Mouse (Mus musculus): Measurements from ENCODE around the gene Abhd16a. TPM values are rescaled to one million over a fixed set of nuclear protein-coding genes. Genes with fewer than 3 reads are reported as not detected.

The Abhd16a gene
- polyA plus RNA-seq, 1 experiment from 2014 or later = 79.7 TPM

DNA sequence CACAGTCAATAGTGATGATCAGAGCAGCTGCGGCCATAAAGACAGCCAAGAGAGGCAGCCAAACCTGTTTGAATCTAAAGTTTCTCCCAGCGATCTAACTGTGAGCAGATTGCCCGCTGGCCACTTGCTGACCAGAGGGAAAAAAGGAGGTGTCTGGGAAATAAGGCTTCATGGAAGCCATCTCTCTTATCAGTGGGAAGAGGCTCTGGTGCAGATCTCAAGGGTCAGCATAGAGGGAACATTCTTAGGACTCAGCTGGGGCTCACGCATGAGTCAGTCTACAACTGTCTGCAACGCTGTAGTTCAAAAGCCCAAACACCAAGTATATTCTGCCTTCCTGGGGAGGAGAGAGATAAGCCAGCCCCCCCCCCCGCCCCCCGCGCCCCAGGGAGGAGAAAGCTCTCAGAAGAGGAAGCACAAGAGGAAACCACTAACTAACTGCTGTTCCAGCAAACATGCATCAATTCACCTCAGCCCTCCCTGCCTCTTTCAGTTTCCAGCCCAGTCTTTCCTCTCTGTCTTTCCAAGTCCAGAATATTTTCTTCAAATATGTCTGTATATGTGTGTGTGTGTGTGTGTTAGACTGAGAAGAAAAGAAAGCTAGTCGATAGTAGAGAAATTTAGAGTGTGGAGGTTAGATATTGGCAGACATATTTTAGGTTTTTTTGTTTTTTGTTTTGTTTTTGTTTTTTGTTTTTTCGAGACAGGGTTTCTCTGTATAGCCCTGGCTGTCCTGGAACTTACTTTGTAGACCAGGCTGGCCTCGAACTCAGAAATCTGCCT, 40.7 kb upstream of the Abhd16a start:
- TF ChIP-seq CTCF (IDR thresholded peaks at IDR 0.05; ENCODE audit: low read depth) = no peak
- DNase-seq (peak; percentile 46), ATAC-seq (ENCODE audit: insufficient read depth) (no peak)
- Histone ChIP-seq H3K4me1 (ENCODE audit: insufficient read depth) (peaks cover 29% of the 10 kb centered on the region), H3K4me2 (peak overlapping the region; percentile 99), H3K36me3 (ENCODE audit: insufficient read depth) (peaks cover 13% of the 10 kb centered on the region), H3K9me3 (ENCODE audit: low read depth, low read length) (no peaks in the 10 kb centered on the region), H3K4me3 (ENCODE audit: low read depth, low read length) (no peak overlapping the region), H3K9ac (peak overlapping the region; percentile 6; the same call in 1 of the 2 replicates), H3K27me3 (ENCODE audit: insufficient read depth, low read length) (no peaks in the 10 kb centered on the region), H3K27ac (ENCODE audit: low read depth) (peak overlapping the region; percentile 99)
- 23% methylated on average over 11 of the region's 11 CpGs for WGBS

DNA sequence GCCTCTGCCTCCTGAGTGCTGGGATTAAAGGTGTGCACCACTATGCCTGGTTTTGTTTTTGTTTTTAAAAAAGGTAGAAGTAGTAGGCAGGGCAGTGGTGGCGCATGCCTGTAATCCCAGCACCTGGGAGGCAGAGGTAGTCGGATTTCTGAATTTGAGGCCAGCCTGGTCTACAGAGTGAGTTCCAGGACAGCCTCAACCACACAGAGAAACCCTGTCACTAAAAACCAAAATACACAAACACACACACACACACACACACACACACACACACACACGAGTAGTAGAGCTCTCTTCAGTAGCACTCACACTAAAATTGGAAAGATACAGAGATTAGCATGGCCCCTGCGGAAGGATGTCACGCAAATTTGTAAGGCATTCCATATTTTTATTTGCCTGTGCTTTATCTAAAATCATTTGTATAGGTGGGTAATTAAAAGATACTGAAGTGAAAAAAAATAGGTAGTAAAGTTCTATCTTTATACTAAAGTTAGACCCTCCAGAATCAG, 40.1 kb upstream of the Abhd16a start:
- DNase-seq = no peak
- 63% methylated on average over 5 of the region's 5 CpGs for whole genome bisulfite sequencing
- H3K4me1 ChIP-seq (ENCODE audit: insufficient read depth) = peaks cover 29% of the 10 kb centered on the region

DNA sequence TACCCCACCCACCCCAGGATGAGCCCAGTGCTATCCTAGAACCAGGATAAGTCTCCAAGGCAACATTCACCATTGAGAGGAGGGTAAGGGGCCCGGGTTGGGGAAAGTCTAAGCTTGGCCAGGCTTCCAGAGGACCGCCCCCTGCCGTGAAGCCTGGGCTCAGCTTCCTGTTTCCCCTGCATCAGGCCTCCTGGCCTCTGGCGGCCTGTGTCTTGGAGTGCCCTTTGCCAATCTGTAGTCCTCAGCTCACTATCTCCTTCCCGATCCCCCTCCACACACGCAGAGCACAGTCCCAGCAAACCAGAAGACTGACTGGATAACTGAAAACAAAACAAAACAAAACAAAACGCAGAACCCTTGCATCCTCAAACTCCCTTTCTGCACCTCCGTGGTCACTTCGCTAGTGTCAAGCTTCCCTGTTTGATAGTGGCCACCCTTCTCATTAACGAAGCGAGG, 39.5 kb upstream of the Abhd16a start, which contains the start of gene Clic1:
Clic1 (plus strand) TSS at position 406 of the 456 bp plus-strand sequence.
- Histone ChIP-seq H3K36me3 (ENCODE audit: insufficient read depth) (peaks cover 26% of the 10 kb centered on the region), H3K4me3 (ENCODE audit: low read depth, low read length) (peak within 1 kb of the TSS; percentile 54), H3K9me3 (ENCODE audit: low read depth, low read length) (no peaks in the 10 kb centered on the region), H3K4me2 (peak within 1 kb of the TSS; percentile 92), H3K27ac (ENCODE audit: low read depth) (peak within 1 kb of the TSS; percentile 99), H3K27me3 (ENCODE audit: insufficient read depth, low read length) (no peaks in the 10 kb centered on the region), H3K9ac (peak within 1 kb of the TSS; percentile 87), H3K4me1 (ENCODE audit: insufficient read depth) (peaks cover 29% of the 10 kb centered on the region)
- WGBS = 1% methylated on average over 11 of the region's 11 CpGs
- peak; percentile 93 for DNase-seq
- peak; percentile 31 for ATAC-seq (ENCODE audit: insufficient read depth)
- TF ChIP-seq CTCF (IDR thresholded peaks at IDR 0.05; ENCODE audit: low read depth) = peak; percentile 52

More for the DNA sequence above, 40.1 kb upstream of the Abhd16a start:
- Histone ChIP-seq H3K4me2 (peak overlapping the region; percentile 92), H3K27me3 (ENCODE audit: insufficient read depth, low read length) (no peaks in the 10 kb centered on the region), H3K36me3 (ENCODE audit: insufficient read depth) (peaks cover 20% of the 10 kb centered on the region), H3K27ac (ENCODE audit: low read depth) (peak overlapping the region; percentile 99), H3K4me3 (ENCODE audit: low read depth, low read length) (peak overlapping the region; percentile 54; the same call in 1 of the 2 replicates), H3K9me3 (ENCODE audit: low read depth, low read length) (no peaks in the 10 kb centered on the region), H3K9ac (no peak overlapping the region)
- no peak for TF ChIP-seq CTCF (IDR thresholded peaks at IDR 0.05; ENCODE audit: low read depth)
- ATAC-seq (ENCODE audit: insufficient read depth) = no peak

DNA sequence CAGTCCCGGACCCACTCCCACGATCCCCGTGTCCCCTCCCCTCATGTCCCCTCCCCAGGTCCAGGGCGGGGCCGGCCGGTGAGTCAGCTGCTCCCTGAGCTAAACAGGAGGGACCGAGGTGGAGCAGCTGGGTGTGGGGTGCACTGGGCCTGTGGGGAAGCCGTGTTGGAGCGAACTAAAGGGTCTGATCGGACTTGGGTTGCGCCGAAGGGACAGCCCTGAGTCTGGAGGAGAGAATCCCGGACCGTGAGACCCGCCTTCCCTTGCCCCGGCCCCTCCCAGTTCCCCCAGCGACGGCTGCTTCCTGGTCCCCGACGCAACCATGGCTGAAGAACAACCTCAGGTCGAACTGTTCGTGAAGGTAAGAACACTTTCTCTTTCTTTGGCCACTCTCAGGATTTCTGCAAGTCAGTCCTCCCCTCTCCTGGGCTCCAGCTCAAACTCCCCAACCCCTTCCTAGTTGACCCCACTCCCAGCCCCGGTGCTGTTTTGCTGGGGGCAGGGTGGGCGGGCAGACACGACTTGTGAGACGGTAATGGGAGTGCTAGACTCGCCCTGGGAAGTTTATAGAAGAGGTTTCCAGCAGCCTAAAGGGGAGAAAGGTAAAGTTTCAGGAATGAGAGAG, 38.8 kb upstream of the Abhd16a start:
- Histone ChIP-seq H3K4me3 (ENCODE audit: low read depth, low read length) (peak overlapping the region; percentile 54), H3K9me3 (ENCODE audit: low read depth, low read length) (no peaks in the 10 kb centered on the region), H3K36me3 (ENCODE audit: insufficient read depth) (peaks cover 32% of the 10 kb centered on the region), H3K9ac (peak overlapping the region; percentile 87), H3K27ac (ENCODE audit: low read depth) (peak overlapping the region; percentile 99), H3K4me2 (peak overlapping the region; percentile 92), H3K27me3 (ENCODE audit: insufficient read depth, low read length) (no peaks in the 10 kb centered on the region), H3K4me1 (ENCODE audit: insufficient read depth) (peaks cover 29% of the 10 kb centered on the region)
- peak; percentile 84 for DNase-seq
- peak; percentile 41 for ATAC-seq (ENCODE audit: insufficient read depth)
- TF ChIP-seq CTCF (IDR thresholded peaks at IDR 0.05; ENCODE audit: low read depth) = no peak
- WGBS = under 1% methylated on average over 27 of the region's 27 CpGs

DNA sequence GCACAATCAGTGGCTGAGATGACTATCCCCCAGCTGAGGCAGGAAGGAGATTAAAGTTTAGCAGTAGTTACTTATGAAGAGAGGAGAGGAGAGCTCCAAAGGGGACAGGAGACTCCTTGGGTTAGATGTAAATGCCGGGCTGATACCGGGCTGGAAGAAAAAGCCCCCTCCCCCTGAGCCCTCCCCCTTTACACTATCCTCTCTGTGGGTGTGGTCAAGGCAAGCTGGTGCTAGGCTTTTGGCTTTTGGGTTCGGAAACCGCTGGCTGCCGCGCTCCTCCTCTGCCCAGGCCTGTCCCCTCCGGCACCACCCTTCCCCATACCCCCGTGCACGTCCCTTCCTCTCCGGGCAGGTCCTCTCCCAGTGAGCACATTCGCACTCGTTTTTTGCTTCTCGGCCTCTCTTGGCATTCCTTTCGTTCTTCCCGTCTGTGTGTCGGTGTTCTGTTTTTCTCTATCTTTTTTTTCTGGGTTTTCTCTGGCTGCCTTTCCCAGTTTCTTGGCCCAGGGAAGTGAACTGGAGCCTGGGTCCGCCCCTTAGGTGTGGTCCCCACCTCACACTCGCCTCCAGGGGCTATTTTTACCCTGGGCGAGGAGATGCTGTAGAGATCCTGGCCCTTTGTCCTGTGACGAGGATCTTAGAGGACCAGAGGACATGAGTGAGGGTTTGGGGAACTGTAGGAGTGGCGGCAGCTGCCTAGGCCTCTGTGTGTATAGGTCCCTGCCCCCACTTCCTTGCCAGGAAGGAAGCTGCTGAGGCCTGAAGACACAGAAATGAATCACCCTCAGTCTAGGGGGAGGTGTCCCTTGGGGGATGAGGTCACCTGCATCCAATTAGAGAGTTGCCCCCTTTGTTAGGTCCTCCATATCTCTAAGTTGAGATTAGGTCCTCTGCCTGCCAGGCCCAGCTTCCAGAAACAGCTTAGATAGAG, 37.6 kb upstream of the Abhd16a start:
- no peaks in the 10 kb centered on the region for H3K27me3 ChIP-seq (ENCODE audit: insufficient read depth, low read length)
- H3K36me3 ChIP-seq (ENCODE audit: insufficient read depth) = peaks cover 44% of the 10 kb centered on the region
- peaks cover 29% of the 10 kb centered on the region for H3K4me1 ChIP-seq (ENCODE audit: insufficient read depth)
- H3K27ac ChIP-seq (ENCODE audit: low read depth) = peak overlapping the region; percentile 99
- peak overlapping the region; percentile 54 for H3K4me3 ChIP-seq (ENCODE audit: low read depth, low read length)
- no peak for TF ChIP-seq CTCF (IDR thresholded peaks at IDR 0.05; ENCODE audit: low read depth)
- ATAC-seq (ENCODE audit: insufficient read depth) (peak; percentile 54), DNase-seq (peak; percentile 84)
- H3K4me2 ChIP-seq = peak overlapping the region; percentile 92
- under 1% methylated on average over 21 of the region's 21 CpGs for WGBS
- H3K9me3 ChIP-seq (ENCODE audit: low read depth, low read length) = no peaks in the 10 kb centered on the region
- H3K9ac ChIP-seq = peak overlapping the region; percentile 87

DNA sequence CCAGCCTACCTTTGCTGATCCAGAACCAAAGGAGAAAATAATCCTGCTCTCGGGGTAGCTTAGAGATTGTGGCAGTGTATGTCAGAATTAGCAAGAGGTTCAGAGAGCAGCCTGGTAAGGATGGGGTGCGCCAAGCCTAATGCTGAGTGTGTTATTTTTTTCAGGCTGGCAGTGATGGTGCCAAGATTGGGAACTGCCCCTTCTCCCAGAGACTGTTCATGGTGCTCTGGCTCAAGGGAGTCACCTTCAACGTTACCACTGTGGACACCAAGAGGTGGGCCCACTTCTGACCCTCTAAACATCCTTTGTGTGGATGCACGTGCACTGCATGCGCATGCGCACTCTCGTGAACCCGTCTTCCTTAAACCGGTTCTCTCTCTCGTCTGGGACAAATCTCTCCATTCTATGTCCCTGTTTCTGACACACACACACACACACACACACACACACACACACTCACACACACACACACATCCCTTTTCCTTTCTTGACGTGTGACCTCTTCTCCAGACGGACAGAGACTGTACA, 36.7 kb upstream of the Abhd16a start:
- no peak for ATAC-seq (ENCODE audit: insufficient read depth)
- WGBS = 71% methylated on average over 12 of the region's 12 CpGs
- no peak for TF ChIP-seq CTCF (IDR thresholded peaks at IDR 0.05; ENCODE audit: low read depth)

More for the DNA sequence above, 36.7 kb upstream of the Abhd16a start:
- no peaks in the 10 kb centered on the region for H3K9me3 ChIP-seq (ENCODE audit: low read depth, low read length)
- H3K27me3 ChIP-seq (ENCODE audit: insufficient read depth, low read length) = no peaks in the 10 kb centered on the region
- no peak for DNase-seq
- peak overlapping the region; percentile 92 for H3K4me2 ChIP-seq
- peak overlapping the region; percentile 87 for H3K9ac ChIP-seq
- H3K27ac ChIP-seq (ENCODE audit: low read depth) = peak overlapping the region; percentile 99
- peaks cover 52% of the 10 kb centered on the region for H3K36me3 ChIP-seq (ENCODE audit: insufficient read depth)
- H3K4me1 ChIP-seq (ENCODE audit: insufficient read depth) = peaks cover 24% of the 10 kb centered on the region
- H3K4me3 ChIP-seq (ENCODE audit: low read depth, low read length) = peak overlapping the region; percentile 54

All from lung, embryonic 14.5 days (tissue).